Mouse (Mus musculus): ENCODE data around the gene Olfr514. TPM values are rescaled to one million over a fixed set of nuclear protein-coding genes. Genes with fewer than 3 reads are reported as not detected.
"Not testable (repeated sequence)": the region's sequence is repeated elsewhere in the genome, so short reads cannot be mapped to it uniquely, and the experiment has no call there.

Olfr514 gene
- total RNA-seq (2022), result not detected

- no peak for DNase-seq
These were observed at the start of gene Olfr514 for GRCm38 (mm10) chr7:108825897-108826296. TSS of gene Olfr514 (minus strand) at chr7:108825997.

GRCm38 (mm10) chr7:108872279-108872678 is 46.5 kb upstream of the Olfr514 start, which contains the start of gene Olfr517:
TSS of gene Olfr517 (minus strand) at chr7:108872379.
- DNase-seq, result no peak

DNA sequence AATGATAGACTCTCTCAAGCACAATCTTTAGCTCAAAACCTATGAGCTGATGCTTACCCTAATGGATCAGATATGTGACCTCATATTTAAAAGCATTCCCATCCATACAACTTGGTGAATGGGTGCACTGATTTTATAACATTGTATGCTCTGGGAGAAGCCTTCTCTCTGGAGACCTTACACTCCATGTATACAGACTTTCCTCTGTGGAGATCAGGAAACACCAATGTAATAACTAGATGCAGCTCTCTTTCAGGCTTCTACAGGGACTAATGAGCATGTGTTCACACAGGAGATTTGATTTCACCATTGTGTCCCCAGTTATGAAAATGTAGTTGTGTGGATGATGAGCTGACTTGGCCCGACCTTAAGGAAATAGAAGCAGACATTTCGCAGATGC is 24.6 kb upstream of the Olfr514 start, which contains the start of gene Olfr516:
Gene Olfr516, minus strand, starts transcription at position 101 of the 400 bp plus-strand sequence.
- DNase-seq, result no peak

DNA sequence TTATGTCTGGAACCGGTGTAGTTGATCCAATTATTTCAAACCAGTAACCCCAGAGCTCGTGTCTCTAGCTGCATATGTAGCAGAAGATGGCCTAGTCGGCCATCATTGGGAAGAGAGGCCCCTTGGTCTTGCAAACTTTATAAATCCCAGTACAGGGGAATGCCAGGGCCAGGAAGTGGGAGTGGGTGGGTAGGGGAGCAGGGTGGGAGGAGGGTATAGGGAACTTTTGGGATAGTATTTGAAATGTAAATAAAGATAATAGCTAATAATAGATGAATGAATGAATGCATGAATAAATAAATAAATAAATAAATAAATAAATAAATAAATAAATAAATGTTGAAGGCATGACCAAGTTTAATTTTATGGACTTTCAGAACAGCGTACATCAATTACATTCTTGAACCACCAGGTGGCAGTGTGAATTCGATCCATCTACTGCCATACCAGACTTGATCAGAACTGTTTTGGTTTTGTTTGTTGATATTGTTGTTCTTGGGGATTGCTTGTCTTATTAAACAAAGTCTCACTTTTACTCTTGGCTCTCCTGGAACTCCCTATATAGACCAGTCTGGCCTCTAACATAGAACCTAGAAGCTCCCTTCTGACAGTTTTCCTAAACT is 11.1 kb downstream of the Olfr514 start:
- DNase-seq, result not testable (repeated sequence)

GRCm38 (mm10) chr7:108797205-108797933 is 28.4 kb downstream of the Olfr514 start:
- no peak for DNase-seq

Other genes starting within 250 kb of the Olfr514 start
- not detected for gene Olfr506, start 215.2 kb downstream of the Olfr514 start, total RNA-seq (2022)
- gene Olfr507, start 204.2 kb downstream of the Olfr514 start, total RNA-seq (2022), result not detected
- gene Olfr508, start 196.0 kb downstream of the Olfr514 start, total RNA-seq (2022), result not detected
- gene Olfr509, start 174.1 kb downstream of the Olfr514 start, total RNA-seq (2022), result under 1 TPM in 1 of 4 experiments, not detected in 3; 0.18 TPM
- not detected for gene Olfr510, start 159.6 kb downstream of the Olfr514 start, total RNA-seq (2022)
- not detected for gene Olfr512, start 112.7 kb downstream of the Olfr514 start, total RNA-seq (2022)
- gene Olfr513, start 75.0 kb downstream of the Olfr514 start, total RNA-seq (2022), result not detected
- not detected for gene Olfr516, start 24.5 kb upstream of the Olfr514 start, total RNA-seq (2022)
- gene Olfr517, start 46.4 kb upstream of the Olfr514 start, total RNA-seq (2022), result not detected
- gene Olfr518, start 59.0 kb upstream of the Olfr514 start, total RNA-seq (2022), result not detected
- gene Olfr519, start 68.4 kb upstream of the Olfr514 start, total RNA-seq (2022), result not detected
- gene Nlrp10, start 104.2 kb upstream of the Olfr514 start, total RNA-seq (2022), result under 1 TPM; 0.09 to 0.38 (median 0.24) TPM
- 100 to 1,000 TPM; 133 to 158 (median 151) TPM for gene Eif3f, start 108.4 kb upstream of the Olfr514 start, total RNA-seq (2022)
- 10 to 100 TPM; 36.0 to 70.2 (median 52.9) TPM for gene Tub, start 124.3 kb upstream of the Olfr514 start, total RNA-seq (2022)

All from adrenal gland, adult 8-10 months (tissue).